Mouse (Mus musculus): ENCODE measurements at regions not wholly inside any gene's neighbourhood (a gene's known extent, or its start where the extent isn't known, plus 50 kb on each side); places are given as distances from the start of the nearest gene placed in this dataset.
"Not testable (repeated sequence)": the region's sequence is repeated elsewhere in the genome, so short reads cannot be mapped to it uniquely, and the experiment has no call there.

- Histone ChIP-seq H3K27me3 (replicated peaks; ENCODE audit: control insufficient read depth, insufficient read depth, low read length) (no peaks in the 10 kb centered on the region), H3K36me3 (ENCODE audit: control insufficient read depth, insufficient read depth, low read length) (no peaks in the 10 kb centered on the region), H3K4me3 (ENCODE audit: insufficient read depth, low read depth, low read length) (no peak overlapping the region), H3K4me1 (ENCODE audit: control insufficient read depth, insufficient read depth, low read length) (no peaks in the 10 kb centered on the region), H3K27ac (ENCODE audit: insufficient read depth, low read depth, low read length) (no peak overlapping the region)
- TF ChIP-seq CTCF (conservative IDR thresholded peaks at IDR 0.05; ENCODE audit: insufficient read depth, insufficient read length, low read depth, low read length) = no peak
- TF ChIP-seq POLR2A (IDR thresholded peaks at IDR 0.05; ENCODE audit: low read depth, low read length) = no peak
- 81% methylated on average over 1 of the region's 1 CpGs for WGBS
- no peak for DNase-seq
Measured at GRCm38 (mm10) chr2:114378844-114379533, 177.7 kb upstream of the Zfp770 start.

GRCm38 (mm10) chr2:114373476-114373875 is 172.2 kb upstream of the Zfp770 start:
- TF ChIP-seq CTCF (conservative IDR thresholded peaks at IDR 0.05; ENCODE audit: insufficient read depth, insufficient read length, low read depth, low read length) (no peak), POLR2A (IDR thresholded peaks at IDR 0.05; ENCODE audit: low read depth, low read length) (no peak)
- no peak overlapping the region for H3K4me3 ChIP-seq (ENCODE audit: insufficient read depth, low read depth, low read length)
- H3K27ac ChIP-seq (ENCODE audit: insufficient read depth, low read depth, low read length) = no peak overlapping the region
- no peaks in the 10 kb centered on the region for H3K36me3 ChIP-seq (ENCODE audit: control insufficient read depth, insufficient read depth, low read length)
- WGBS = 67% methylated on average over 7 of the region's 7 CpGs
- no peaks in the 10 kb centered on the region for H3K4me1 ChIP-seq (ENCODE audit: control insufficient read depth, insufficient read depth, low read length)
- DNase-seq = no peak
- no peaks in the 10 kb centered on the region for H3K27me3 ChIP-seq (replicated peaks; ENCODE audit: control insufficient read depth, insufficient read depth, low read length)

- not testable (repeated sequence) for H3K4me1 ChIP-seq (ENCODE audit: control insufficient read depth, insufficient read depth, low read length); DNase-seq; H3K27ac ChIP-seq (ENCODE audit: insufficient read depth, low read depth, low read length); H3K36me3 ChIP-seq (ENCODE audit: control insufficient read depth, insufficient read depth, low read length); H3K27me3 ChIP-seq (replicated peaks; ENCODE audit: control insufficient read depth, insufficient read depth, low read length); H3K4me3 ChIP-seq (ENCODE audit: insufficient read depth, low read depth, low read length)
- 52% methylated on average over 11 of the region's 11 CpGs for WGBS
Measured at GRCm38 (mm10) chr2:114353876-114354275, 152.6 kb upstream of the Zfp770 start.

- H3K4me1 ChIP-seq (ENCODE audit: control insufficient read depth, insufficient read depth, low read length) = no peaks in the 10 kb centered on the region
- 86% methylated on average over 9 of the region's 9 CpGs for WGBS
- H3K27me3 ChIP-seq (replicated peaks; ENCODE audit: control insufficient read depth, insufficient read depth, low read length) = no peaks in the 10 kb centered on the region
- H3K4me3 ChIP-seq (ENCODE audit: insufficient read depth, low read depth, low read length) = no peak overlapping the region
- no peak for TF ChIP-seq CTCF (conservative IDR thresholded peaks at IDR 0.05; ENCODE audit: insufficient read depth, insufficient read length, low read depth, low read length)
- TF ChIP-seq POLR2A (IDR thresholded peaks at IDR 0.05; ENCODE audit: low read depth, low read length) = no peak
- no peaks in the 10 kb centered on the region for H3K36me3 ChIP-seq (ENCODE audit: control insufficient read depth, insufficient read depth, low read length)
- H3K27ac ChIP-seq (ENCODE audit: insufficient read depth, low read depth, low read length) = no peak overlapping the region
- no peak for DNase-seq
Measured at GRCm38 (mm10) chr2:114340578-114341293, 139.5 kb upstream of the Zfp770 start.

- WGBS = 50% methylated on average over 3 of the region's 3 CpGs
- H3K36me3 ChIP-seq (ENCODE audit: control insufficient read depth, insufficient read depth, low read length) = no peaks in the 10 kb centered on the region
- no peak overlapping the region for H3K27ac ChIP-seq (ENCODE audit: insufficient read depth, low read depth, low read length)
- H3K27me3 ChIP-seq (replicated peaks; ENCODE audit: control insufficient read depth, insufficient read depth, low read length) = no peaks in the 10 kb centered on the region
- TF ChIP-seq POLR2A (IDR thresholded peaks at IDR 0.05; ENCODE audit: low read depth, low read length) = no peak
- no peak for TF ChIP-seq CTCF (conservative IDR thresholded peaks at IDR 0.05; ENCODE audit: insufficient read depth, insufficient read length, low read depth, low read length)
- H3K4me3 ChIP-seq (ENCODE audit: insufficient read depth, low read depth, low read length) = no peak overlapping the region
- H3K4me1 ChIP-seq (ENCODE audit: control insufficient read depth, insufficient read depth, low read length) = no peaks in the 10 kb centered on the region
- peak; percentile 5 for DNase-seq
Measured at GRCm38 (mm10) chr2:114301746-114302145, 100.5 kb upstream of the Zfp770 start.

- H3K4me1 ChIP-seq (ENCODE audit: control insufficient read depth, insufficient read depth, low read length) = no peaks in the 10 kb centered on the region
- no peak overlapping the region for H3K27ac ChIP-seq (ENCODE audit: insufficient read depth, low read depth, low read length)
- 37% methylated on average over 1 of the region's 1 CpGs for WGBS
- TF ChIP-seq POLR2A (IDR thresholded peaks at IDR 0.05; ENCODE audit: low read depth, low read length) (no peak), CTCF (conservative IDR thresholded peaks at IDR 0.05; ENCODE audit: insufficient read depth, insufficient read length, low read depth, low read length) (no peak)
- H3K27me3 ChIP-seq (replicated peaks; ENCODE audit: control insufficient read depth, insufficient read depth, low read length) = no peaks in the 10 kb centered on the region
- no peaks in the 10 kb centered on the region for H3K36me3 ChIP-seq (ENCODE audit: control insufficient read depth, insufficient read depth, low read length)
- no peak for DNase-seq
- H3K4me3 ChIP-seq (ENCODE audit: insufficient read depth, low read depth, low read length) = no peak overlapping the region
Measured at GRCm38 (mm10) chr2:114295110-114295509, 93.8 kb upstream of the Zfp770 start.

- no peaks in the 10 kb centered on the region for H3K36me3 ChIP-seq (ENCODE audit: control insufficient read depth, insufficient read depth, low read length)
- WGBS = 80% methylated on average over 5 of the region's 5 CpGs
- no peaks in the 10 kb centered on the region for H3K4me1 ChIP-seq (ENCODE audit: control insufficient read depth, insufficient read depth, low read length)
- no peak overlapping the region for H3K27ac ChIP-seq (ENCODE audit: insufficient read depth, low read depth, low read length)
- no peaks in the 10 kb centered on the region for H3K27me3 ChIP-seq (replicated peaks; ENCODE audit: control insufficient read depth, insufficient read depth, low read length)
- TF ChIP-seq CTCF (conservative IDR thresholded peaks at IDR 0.05; ENCODE audit: insufficient read depth, insufficient read length, low read depth, low read length) (no peak), POLR2A (IDR thresholded peaks at IDR 0.05; ENCODE audit: low read depth, low read length) (no peak)
- no peak for DNase-seq
- H3K4me3 ChIP-seq (ENCODE audit: insufficient read depth, low read depth, low read length) = no peak overlapping the region
Measured at GRCm38 (mm10) chr2:114291387-114291786, 90.1 kb upstream of the Zfp770 start.

Measured in kidney, adult 2 months (tissue).